Mouse (Mus musculus): ENCODE measurements around the gene Lcp1.

- no peak for TF ChIP-seq EP300 (IDR thresholded peaks at IDR 0.05; ENCODE audit: insufficient read depth, low read depth, low read length)
- no peak for TF ChIP-seq CTCF (IDR thresholded peaks at IDR 0.05)
- TF ChIP-seq POLR2A (IDR thresholded peaks at IDR 0.05; ENCODE audit: insufficient read depth, low read depth, low read length): no peak
Measured at GRCm38 (mm10) chr14:75269531-75269930, 138.6 kb downstream of the Lcp1 start.

Data from heart, adult 2 months (tissue).